Mouse (Mus musculus) cerebellum, postnatal 36 days (tissue): ENCODE measurements around the gene Stub1.

Source experiments
- DNase-seq, 2 experiments: peaks; one replicate each; pipeline ENCODE4 v3.0.0; 2021 to 2022; ENCODE audit warnings: mixed read lengths in 2 of 2

The Stub1 gene

DNA sequence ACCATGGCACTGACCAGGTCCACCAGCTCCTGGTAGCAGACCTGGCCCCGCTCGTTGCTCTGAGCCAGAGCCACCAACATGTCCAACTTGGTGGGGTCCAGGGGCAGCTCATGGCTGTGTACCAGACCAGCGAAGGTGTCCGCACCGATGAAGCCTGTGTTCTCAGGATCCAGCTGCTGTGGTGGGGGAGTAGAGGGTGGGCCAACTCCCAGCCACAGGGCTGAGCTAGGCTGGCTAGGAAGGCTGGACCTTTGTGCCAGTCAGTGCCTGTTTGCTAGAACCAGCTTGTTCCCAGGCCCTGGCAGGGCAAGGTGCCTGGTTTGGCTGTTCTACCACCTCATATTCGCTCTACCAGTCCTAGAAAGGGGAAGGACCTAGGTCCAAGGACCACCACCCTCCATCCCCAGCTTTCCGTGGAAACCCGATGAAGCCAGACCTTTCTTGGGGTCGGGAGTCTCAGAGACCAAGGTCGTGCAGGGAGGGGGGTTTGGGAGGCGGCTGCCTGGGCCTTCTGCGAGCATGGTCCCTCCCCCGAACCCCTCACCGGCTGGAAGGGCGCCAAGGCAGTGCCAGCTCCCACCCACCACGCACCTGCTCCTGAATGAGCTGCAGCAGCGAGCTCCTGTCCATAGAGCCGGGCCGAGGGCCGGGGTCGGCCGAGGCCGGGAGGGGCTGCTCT lies 3.3 kb upstream of the Stub1 start:
- DNase-seq: peak; percentile 43 to 44

DNA sequence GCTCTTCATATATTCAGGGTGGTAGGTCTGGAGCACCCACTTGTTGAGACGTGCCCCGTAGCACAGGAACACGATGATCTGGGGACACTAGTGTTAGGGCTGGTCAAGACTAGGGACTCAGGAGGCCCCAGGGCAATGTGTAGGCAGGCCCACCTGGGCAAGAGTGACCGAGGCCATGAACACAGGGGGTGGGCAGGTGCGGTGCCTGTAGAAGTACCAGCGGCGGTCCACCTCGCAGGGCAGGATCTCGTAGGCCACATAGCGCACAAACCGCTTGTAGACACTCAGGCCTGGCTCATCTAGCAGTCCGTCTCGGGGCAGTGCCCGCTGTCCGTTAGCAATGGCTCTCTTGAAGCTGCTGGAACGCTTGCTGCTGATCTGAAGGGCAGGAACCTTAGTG lies 2.6 kb upstream of the Stub1 start:
- no peak for DNase-seq

DNA sequence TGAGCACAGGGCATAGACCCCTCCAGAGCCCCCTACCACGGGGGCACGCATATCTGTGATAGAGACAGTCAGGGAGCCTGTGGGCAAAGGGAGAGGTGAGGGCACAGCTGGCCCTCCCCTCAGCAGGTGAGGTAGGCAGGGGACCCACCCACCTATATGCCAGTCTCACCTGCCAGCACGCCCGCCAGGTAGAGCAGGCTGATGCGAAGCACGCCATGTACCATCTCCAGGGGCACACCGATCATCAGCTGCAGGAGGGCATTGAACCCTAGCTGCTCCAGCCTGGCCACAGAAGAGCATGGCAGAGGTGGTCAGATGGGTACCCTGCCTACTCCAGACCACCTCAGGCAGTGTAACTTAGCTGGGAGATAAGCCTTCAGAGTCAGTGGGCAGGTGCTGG lies 2.1 kb upstream of the Stub1 start:
- no peak for DNase-seq

DNA sequence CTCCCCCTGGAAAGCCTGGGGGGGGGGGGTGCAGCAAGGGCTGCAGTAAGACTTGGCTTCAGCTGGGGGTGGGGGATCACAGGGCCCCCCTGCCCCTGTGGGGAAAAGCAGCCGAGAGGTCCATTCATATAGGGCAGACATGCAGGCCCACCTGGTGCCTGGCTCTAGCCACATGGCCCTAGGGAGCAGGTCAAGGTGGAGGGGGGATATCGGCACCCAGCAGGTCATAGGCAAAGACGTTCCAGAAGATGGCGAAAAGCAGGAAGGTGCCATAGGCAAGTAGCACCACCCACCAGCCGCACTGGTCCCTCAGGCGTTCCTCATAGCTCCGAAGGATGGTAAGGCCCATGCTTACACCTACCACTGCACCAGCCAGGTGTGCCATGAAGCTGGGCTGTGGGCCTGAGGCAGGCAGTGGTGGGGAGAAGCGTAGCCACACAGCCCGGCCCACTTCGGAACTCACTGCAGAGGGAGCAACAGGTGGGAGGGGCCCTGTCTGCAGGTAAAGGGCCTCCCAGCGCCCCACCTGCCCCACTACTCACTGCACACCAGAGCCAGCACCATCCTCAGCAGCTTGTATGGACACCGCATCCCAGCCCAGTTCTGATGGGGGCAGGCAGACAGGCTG lies 1.5 kb upstream of the Stub1 start:
- DNase-seq: no peak

DNA sequence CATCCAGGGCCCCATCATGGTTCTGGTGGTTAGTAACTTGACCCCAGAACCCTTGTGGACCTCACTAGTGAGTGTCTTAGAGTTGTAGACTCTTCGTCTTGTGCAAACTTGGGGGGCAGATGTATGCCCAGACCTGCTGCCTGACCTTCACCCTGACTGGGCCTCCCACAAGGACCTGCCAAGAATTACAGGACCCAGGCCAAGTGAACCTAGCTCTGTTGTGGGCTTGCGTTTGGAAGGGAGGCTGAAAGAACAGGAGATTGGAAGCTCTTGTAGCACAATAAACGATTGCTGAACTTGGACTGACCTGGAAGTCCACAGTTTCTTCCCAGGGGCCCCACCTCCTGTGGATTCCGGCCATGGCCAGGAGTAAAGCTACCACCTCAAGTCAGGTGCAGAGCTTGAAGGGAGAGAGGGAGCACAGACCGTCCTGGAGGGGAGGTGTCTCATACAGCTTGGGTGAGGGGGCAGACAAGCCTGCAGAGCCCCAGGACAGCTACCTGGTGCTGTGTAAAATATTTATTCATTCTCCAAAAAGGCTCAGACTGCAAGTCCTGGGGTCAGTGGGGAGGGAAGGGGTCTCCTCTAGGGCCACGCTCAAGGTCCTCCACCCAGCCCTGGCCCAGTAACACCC lies 874 bp upstream of the Stub1 start:
- DNase-seq: no peak

DNA sequence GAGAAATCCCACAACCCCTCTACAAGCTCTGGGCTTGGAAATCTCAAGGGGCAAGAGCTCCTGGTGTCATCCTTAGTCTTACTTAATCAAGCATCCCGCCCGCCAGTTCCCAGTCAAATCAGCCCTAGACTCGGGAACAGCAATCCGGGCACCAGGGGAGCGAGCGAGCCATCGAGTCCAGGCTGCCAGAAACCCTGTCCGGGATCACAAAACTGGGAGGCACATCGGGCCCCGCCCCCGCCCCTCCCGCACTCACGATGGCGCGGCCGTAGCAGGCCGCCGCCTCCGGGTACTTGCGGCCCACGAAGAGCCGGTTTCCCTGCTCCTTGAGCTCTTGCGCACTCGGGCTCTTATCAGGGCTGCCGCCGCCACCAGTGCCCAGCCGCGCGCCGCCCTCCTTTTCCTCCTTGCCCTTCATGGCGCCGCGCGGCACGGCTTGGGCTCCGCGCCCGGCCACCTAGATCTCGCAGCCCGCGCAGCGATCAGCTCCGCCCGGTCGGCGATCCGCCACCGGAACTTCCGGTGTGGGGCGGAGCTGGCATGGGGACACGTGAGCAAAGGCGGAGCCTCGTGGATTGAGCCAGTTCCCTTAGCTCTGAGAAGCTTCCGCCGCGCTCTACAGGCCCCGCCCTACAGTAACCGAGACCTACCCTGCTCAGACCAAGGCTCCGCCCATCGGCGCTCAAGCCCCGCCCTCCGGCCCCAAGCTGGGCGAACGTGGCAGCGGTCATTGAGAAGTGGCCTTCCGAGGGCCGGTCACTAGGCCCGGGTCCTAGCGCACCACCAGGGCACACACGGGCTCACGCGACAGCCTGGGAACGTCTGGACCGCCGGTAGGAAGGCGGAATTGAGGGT lies 541 bp downstream of the Stub1 start:
- DNase-seq: peak; percentile 98 to 99

DNA sequence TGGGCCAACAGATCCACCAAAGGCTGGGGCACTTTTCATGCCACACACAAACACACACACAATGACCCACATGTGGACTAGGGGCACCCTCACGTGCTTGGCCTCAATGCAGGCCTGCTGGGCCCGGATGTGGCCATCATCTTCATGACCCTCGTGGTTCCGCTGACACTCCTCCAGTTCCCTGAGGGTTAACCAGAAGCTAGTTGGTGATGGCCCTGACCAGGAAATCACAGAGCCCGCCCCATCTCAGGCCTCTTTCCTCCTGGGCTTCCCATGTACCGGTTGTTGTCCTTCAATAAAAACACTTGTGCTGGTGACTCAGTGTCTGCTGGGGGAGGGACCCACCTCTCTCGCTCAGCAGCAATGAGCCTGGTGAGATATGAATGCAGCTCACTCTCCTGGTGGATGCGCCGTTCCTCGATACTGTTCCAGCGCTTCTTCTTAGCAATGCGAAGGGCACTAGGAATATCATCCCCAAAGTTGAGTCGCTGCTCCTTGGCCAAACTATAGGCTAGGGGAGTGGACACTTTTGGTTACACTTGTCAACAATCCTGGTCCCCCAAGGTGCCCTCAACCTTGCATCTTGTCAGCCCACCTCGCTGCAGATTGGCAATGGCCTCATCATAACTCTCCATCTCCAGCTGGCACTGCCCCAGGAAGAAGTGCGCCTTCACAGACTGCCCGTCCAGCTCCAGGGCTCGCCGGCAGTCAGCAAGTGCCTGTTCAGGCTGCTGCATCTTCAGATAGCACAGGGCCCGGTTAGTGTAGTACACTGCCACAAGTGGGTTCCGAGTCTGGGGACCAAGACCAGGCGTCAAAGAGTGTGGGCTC lies 1.5 kb downstream of the Stub1 start:
- peak; percentile 41 to 48 for DNase-seq

DNA sequence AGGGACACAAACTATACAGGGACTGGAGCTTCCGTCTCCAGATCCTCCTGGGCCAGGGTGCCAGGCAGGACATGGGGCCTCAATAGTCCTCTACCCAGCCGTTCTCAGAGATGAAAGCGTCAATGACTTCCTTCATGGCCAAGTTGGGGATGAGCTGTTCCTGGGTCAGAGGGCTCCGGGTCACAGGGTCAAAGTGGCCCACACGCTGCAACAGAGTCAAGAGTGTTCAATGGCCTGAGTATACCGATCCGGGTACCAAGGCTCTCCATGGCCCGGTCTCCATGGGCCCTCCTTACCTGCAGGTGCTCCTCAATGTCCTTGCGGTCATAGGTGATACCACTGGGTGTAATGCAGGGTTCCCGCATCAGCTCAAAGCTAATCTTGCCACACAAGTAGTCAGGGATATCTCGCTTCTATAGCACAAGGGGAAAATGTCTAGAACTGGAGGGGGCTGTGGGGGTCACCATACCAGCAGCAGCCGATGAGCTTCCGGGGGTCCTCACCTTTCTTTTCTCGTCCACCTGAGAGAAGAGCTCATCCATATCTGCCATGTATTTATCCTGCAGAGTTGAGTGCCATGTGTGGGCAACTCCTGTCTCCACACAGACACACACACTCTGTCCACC lies 2.3 kb downstream of the Stub1 start:
- no peak for DNase-seq

DNA sequence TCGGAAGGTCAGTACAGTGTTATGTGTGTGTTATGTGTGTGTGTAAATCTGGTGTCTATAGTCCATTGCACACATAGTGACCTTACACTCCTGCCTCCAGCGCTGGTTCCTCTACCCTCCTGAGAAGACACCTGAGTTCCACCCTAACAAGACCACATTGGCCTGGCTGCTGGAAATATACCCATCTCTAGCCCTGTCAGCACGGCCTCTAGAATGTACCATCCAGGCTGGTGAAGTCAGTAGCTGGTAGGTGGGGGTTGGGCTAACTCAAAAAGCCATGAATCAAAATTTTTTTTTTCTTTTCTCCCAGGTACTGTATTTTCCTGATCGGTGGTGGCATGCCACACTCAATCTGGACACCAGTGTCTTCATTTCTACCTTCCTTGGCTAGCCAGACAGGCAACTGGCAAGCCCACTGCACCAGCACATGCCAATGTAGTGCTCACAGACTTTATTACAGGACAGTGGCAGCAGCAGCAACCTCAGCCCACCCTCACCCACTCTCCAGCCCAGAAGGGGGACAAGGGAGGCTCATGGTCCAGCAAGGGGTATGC lies 2.9 kb downstream of the Stub1 start:
- DNase-seq: no peak

DNA sequence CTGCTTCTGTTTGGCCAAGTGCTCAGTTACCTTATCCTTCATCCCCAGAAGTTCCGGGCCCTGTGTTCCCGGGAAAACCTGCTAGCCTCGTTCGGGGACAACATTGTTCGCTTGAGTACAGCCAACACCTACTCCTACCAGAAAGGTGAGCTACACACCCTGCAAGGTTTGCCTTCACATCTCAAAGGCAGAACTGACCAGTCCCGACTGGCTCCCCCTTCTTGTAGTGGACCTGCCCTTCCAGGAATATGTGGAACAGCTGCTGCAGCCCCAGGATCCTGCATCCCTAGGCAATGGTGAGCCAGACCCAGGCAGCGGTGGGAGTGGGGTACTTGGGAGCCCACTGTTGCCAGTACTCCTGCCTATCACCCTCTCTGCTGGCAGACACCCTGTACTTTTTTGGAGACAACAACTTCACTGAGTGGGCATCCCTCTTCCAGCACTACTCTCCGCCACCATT lies 3.6 kb downstream of the Stub1 start:
- no peak for DNase-seq

DNA sequence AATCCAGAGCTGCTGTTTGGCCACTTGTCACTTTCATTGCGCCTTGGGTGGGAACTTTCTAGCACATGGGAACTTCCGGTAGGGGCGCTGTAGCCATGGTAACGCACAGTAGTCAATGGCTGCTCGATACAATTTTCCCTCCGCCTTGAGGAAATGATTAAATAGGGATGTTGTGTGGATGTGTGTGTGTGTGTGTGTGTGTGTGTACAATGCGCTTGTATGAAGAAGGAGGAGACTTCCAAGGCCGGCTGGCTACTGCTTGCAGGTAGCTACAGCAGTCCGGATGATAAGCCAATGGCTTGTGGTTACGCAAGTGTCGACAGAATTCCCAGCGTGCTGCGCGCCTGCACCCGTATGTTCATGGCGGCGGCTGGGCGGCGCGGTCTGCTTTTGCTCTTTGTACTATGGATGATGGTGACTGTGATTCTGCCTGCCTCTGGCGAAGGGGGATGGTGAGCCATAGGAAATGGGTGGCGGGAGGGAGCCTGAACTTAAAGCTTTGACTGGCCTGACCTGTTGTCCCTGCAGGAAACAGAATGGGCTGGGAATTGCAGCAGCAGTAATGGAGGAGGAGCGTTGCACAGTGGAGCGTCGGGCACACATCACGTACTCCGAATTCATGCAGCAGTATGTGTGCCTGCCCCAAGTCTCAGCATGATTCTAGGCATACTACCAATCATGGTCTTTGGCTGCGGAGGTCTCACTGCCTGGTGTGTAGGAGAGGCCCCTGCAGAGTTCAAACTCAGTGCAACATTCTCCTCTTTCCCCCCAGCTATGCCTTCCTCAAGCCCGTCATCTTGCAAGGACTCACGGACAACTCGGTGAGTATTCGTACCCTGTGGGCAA lies 4.3 kb downstream of the Stub1 start, which contains the start of gene Jmjd8:
TSS of gene Jmjd8 (plus strand) at position 156 of the 846 bp plus-strand sequence.
- peak; percentile 84 to 86 for DNase-seq

DNA sequence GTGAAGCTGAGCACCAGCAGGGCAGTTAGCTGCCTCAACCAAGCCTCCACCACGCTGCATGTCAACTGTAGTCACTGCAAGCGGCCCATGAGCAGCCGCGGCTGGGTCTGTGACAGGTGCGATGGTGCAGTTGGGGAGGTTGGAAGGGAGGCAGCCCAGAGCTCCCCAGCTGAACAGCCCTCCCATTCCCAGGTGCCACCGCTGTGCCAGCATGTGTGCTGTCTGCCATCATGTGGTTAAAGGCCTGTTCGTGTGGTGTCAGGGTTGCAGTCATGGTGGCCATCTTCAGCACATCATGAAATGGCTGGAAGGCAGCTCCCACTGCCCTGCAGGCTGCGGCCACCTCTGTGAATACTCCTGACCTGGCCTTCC lies 5.0 kb downstream of the Stub1 start:
- DNase-seq: no peak

DNA sequence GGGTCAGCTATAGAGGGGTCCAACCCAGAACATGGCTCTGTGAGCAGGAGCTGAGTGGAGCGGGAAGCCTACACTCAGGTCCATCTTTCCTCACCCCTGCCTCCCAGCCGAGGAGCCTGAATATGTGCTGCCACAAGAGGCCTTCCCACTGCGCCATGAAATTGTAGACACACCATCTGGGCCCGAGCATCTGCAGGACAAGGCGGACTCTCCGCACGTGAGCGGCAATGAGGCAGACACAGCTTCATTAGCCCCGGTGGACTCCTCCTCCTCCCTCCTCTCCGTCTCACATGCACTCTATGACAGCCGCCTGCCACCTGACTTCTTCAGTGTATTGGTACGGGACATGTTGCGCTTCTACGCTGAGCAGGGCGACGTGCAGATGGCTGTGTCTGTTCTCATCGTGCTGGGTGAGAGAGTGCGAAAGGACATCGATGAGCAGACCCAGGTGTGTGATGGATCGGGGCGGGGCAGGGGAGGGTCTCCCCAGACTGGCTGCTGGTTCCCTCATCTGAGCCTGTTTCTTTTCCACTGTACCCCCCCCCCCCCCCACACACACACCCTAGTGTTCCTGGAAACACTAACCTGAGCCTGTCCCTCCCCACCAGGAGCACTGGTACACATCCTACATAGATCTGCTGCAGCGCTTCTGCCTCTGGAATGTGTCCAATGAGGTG lies 5.5 kb downstream of the Stub1 start:
- DNase-seq: no peak

DNA sequence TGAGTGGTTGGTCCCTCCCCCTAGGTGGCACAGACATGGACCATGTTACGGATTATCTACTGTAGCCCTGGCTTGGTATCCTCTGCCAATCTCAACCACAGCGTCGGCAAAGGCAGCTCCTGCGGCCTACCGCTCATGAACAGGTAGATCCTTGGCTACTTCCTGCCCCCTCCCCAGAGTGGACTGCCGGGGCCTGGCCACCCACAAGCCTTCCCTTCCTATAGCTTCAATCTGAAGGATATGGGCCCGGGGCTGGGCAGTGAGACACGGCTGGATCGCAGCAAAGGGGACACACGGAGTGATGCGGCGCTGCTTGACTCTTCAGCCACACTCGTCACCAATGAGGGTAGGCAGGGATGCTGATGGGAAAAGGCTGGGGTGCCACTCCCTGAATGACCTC lies 6.2 kb downstream of the Stub1 start:
- no peak for DNase-seq

DNA sequence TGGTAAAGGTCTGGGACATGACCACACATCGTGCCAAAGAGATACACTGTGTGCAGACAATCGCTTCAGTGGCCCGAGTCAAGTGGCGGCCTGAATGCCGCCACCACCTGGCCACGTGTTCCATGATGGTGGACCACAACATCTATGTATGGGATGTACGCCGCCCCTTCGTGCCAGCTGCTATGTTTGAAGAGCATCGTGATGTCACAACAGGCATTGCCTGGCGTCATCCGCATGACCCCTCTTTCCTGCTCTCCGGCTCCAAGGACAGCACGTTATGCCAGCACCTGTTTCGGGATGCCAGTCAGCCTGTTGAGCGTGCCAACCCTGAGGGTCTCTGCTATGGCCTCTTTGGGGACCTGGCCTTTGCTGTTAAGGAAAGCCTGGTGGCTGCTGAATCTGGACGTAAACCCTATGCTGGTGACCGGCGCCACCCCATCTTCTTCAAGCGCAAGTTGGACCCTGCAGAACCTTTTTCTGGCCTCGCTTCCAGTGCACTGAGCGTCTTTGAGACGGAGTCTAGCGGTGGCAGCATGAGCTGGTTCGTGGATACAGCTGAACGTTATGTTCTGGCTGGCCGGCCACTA lies 7.1 kb downstream of the Stub1 start:
- no peak for DNase-seq

DNA sequence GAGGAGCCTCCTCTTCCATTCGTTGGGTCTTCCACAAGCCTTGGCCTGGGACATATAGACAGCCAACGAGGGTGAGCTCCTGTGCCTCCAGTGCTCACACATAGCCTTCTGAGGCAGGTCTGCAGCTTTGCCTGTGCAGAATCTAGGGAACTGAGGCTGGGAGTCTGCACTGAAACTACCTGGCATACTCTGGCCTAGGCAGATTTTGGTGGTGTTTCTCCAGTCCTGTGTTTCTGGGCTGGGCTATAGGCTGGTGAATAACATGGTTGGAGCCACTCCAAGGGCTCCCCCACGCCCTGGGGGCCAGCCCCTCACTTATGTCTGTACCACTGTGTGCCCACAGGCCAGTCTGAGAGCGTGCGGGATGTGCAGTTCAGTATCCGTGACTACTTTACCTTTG lies 7.9 kb downstream of the Stub1 start:
- DNase-seq: no peak

DNA sequence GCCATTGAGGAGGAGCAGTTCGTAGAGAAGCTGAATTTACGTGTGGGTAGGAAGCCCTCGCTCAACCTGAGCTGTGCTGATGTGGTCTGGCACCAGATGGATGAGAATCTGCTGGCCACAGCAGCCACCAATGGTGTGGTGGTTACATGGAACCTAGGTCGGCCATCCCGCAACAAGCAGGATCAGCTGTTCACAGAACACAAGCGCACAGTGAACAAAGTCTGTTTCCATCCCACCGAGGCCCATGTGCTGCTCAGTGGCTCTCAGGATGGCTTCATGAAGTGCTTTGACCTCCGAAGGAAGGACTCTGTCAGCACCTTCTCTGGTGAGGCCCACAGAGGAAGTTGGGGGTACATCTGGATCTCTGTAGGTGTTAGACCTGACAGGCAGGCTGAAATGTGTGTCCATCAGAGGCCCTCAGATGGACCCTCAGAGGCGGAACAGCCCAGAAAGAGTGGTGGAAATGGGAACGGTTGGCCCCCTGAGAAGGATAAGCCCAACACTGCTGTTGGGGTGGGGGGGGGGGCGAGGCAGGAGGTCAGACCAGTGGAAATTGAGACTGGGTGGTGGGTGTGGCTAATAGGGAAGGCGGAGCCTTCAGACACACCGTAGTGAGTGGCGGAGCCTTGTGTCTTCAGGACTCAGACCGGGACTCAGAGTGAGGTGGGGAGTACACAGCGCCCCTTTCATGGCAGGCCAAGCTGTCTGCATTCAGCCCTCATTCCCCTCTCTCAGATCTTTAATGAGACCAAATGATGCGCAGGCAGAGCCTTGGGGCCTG lies 8.7 kb downstream of the Stub1 start:
- no peak for DNase-seq

DNA sequence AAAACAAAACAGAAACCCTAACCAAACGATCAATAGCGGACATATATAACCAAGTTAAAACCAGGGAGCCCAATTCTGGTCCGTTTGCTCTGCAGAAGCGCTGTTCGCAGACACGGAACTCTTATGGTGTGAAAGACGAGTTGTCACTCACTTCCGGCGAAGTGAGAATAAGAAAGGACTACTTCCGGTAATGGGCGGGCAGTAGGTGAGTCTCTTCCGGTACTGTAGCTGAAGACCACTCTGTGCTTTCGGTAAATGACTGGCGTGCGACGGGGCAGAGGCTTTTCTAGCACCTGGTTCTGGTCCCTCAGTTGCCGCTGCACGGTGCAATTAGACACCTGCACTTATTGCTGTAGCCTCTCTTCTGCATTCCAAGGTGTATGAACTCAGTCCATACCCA lies 9.8 kb downstream of the Stub1 start, which contains the start of gene Wdr24:
TSS of gene Wdr24 (plus strand) at position 176 of the 400 bp plus-strand sequence.
- DNase-seq: peak; percentile 70 to 86
